Mouse (Mus musculus) heart, postnatal 10 days (tissue): ENCODE data around the gene St3gal4. TPM values are rescaled to one million over a fixed set of nuclear protein-coding genes. Genes with fewer than 3 reads are reported as not detected.
A peak's percentile ranks its signal among the peaks of the same experiment; 100 is the strongest.
"Not testable (repeated sequence)": the region's sequence is repeated elsewhere in the genome, so short reads cannot be mapped to it uniquely, and the experiment has no call there.

Experiments used
- DNase-seq, 2 experiments: peaks; one replicate each; pipeline ENCODE4 v3.0.0; 2021
- intact Hi-C: fragments of 180-260 bp; cut with DNase I; formaldehyde crosslinking; loops from one replicate; pipeline ENCODE4 v1.15.1; 2025
- total RNA-seq, 2 experiments: library from RNA; stranded (reverse); gene quantifications; 2 replicates each; pipeline ENCODE4 v1.2.3; 2021

St3gal4 gene
- 10 to 100 TPM; 33.9 to 43.2 TPM for total RNA-seq

GRCm38 (mm10) chr9:35119168-35119567, at the start of gene St3gal4:
TSS of gene St3gal4 (minus strand) at chr9:35119268.
- intact Hi-C loops = no loop called here
- DNase-seq = no peak

- peak in 1 of 2 experiments; percentile 26 for DNase-seq
- intact Hi-C loops = loop anchor here (1.0 to 10.0 kb wide), 5 partner anchors 50 to 668 kb away; no protein-coding TSS in a partner anchor
Observed at GRCm38 (mm10) chr9:35166798-35167635, 47.9 kb upstream of the St3gal4 start.

GRCm38 (mm10) chr9:35166144-35166797, 47.2 kb upstream of the St3gal4 start:
- intact Hi-C loops = loop anchor here (1.0 to 10.0 kb wide), 5 partner anchors 49 to 667 kb away; no protein-coding TSS in a partner anchor
- DNase-seq = peak; percentile 42 to 68

GRCm38 (mm10) chr9:35164142-35164874, 45.2 kb upstream of the St3gal4 start:
- intact Hi-C loops = loop anchor here (10.0 kb wide), 2 partner anchors 310 to 410 kb away; no protein-coding TSS in a partner anchor
- no peak for DNase-seq

- DNase-seq = peak; percentile 86 to 88
- intact Hi-C loops = loop anchor here (10.0 kb wide), 2 partner anchors 308 to 408 kb away; no protein-coding TSS in a partner anchor
Observed at GRCm38 (mm10) chr9:35163011-35163690, 44.1 kb upstream of the St3gal4 start.

GRCm38 (mm10) chr9:35161721-35162120, 42.7 kb upstream of the St3gal4 start:
- no peak for DNase-seq
- intact Hi-C loops = loop anchor here (10.0 kb wide), 2 partner anchors 307 to 407 kb away; no protein-coding TSS in a partner anchor

GRCm38 (mm10) chr9:35160662-35161061, 41.6 kb upstream of the St3gal4 start:
- intact Hi-C loops = loop anchor here (10.0 kb wide), 2 partner anchors 306 to 406 kb away; no protein-coding TSS in a partner anchor
- no peak for DNase-seq

- DNase-seq = no peak
- intact Hi-C loops = no loop called here
Observed at GRCm38 (mm10) chr9:35158477-35158876, 39.4 kb upstream of the St3gal4 start.

GRCm38 (mm10) chr9:35156862-35157261, 37.8 kb upstream of the St3gal4 start:
- DNase-seq = peak in 1 of 2 experiments; percentile 24
- intact Hi-C loops = no loop called here

GRCm38 (mm10) chr9:35156002-35156710, 37.1 kb upstream of the St3gal4 start:
- intact Hi-C loops = no loop called here
- peak; percentile 72 to 75 for DNase-seq

- no peak for DNase-seq
- intact Hi-C loops = no loop called here
Observed at GRCm38 (mm10) chr9:35152923-35153322, 33.9 kb upstream of the St3gal4 start.

GRCm38 (mm10) chr9:35148822-35149221, 29.8 kb upstream of the St3gal4 start:
- DNase-seq, intact Hi-C loops: not testable (repeated sequence)

- intact Hi-C loops, DNase-seq: not testable (repeated sequence)
Observed at GRCm38 (mm10) chr9:35147261-35147660, 28.2 kb upstream of the St3gal4 start.

GRCm38 (mm10) chr9:35145829-35146228, 26.8 kb upstream of the St3gal4 start:
- no peak for DNase-seq
- intact Hi-C loops = no loop called here

- intact Hi-C loops = no loop called here
- DNase-seq = no peak
Observed at GRCm38 (mm10) chr9:35145118-35145517, 26.1 kb upstream of the St3gal4 start.

GRCm38 (mm10) chr9:35142221-35142620, 23.2 kb upstream of the St3gal4 start:
- no peak for DNase-seq
- intact Hi-C loops = no loop called here

GRCm38 (mm10) chr9:35139231-35139744, 20.2 kb upstream of the St3gal4 start:
- intact Hi-C loops = no loop called here
- no peak for DNase-seq

- no peak for DNase-seq
- intact Hi-C loops = no loop called here
Observed at GRCm38 (mm10) chr9:35138029-35138428, 19.0 kb upstream of the St3gal4 start.

GRCm38 (mm10) chr9:35135575-35135974, 16.5 kb upstream of the St3gal4 start:
- intact Hi-C loops = no loop called here
- no peak for DNase-seq
